Mouse (Mus musculus): ENCODE data around the gene Cytip. TPM values are rescaled to one million over a fixed set of nuclear protein-coding genes. Genes with fewer than 3 reads are reported as not detected.

The Cytip gene
- polyA plus RNA-seq (2015; fragmentation: Nextera tagmentation; extraction: Ambion mirVana): 0.53 and 0.99 TPM in 2 replicates

DNA sequence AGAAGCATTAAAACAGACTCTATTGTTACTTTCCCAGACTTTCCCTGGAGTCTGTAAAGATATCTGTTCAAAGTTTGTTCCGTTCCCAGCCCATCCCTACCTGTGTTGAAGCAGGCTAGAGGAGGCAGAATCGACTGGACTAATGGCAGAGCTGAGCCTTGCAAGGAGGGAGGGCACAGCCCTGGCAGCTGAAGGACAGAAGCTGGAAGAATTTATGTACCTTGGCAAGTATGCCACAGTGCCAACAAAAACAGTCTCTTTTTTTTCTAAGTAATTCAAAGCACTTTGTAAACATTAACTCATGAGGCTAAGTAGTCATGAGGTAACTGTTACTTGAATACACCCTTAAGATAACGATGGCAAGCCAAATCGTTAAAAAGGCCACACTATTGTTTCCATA lies at the start of gene Cytip:
Gene Cytip, minus strand, starts transcription at position 187 of the 400 bp plus-strand sequence.

Other genes starting within 250 kb of the Cytip start
- gene Galnt5, start 197.6 kb downstream of the Cytip start, polyA plus RNA-seq (2015; fragmentation: Nextera tagmentation; extraction: Ambion mirVana): 1.1 and 1.4 TPM in 2 replicates
- 0.04 TPM in 1 of 2 replicates, not detected in the other for gene Ermn, start 142.7 kb downstream of the Cytip start, polyA plus RNA-seq (2015; fragmentation: Nextera tagmentation; extraction: Ambion mirVana)
- 1.9 and 14.1 TPM in 2 replicates for gene Acvr1c, start 162.4 kb upstream of the Cytip start, polyA plus RNA-seq (2015; fragmentation: Nextera tagmentation; extraction: Ambion mirVana)